Mouse (Mus musculus) adrenal gland, adult 10 weeks (tissue): ENCODE results near the gene Chfr. TPM values are rescaled to one million over a fixed set of nuclear protein-coding genes. Genes with fewer than 3 reads are reported as not detected.

Experiments
- polyA plus RNA-seq: library from polyadenylated mRNA; stranded (reverse); fragments of 350-450 nt; fragmentation: Illumina TruSeq; extraction: RNeasy Lipid Tissue Mini Kit (QIAGEN cat#74804); gene quantifications from one replicate; pipeline ENCODE4 v1.2.3, GENCODE M21; 2014; ENCODE audit warnings: low read depth, low replicate concordance

The Chfr gene
- polyA plus RNA-seq = 20.0 TPM

GRCm38 (mm10) chr5:110135293-110136086 lies at the start of gene Chfr:
TSS of gene Chfr (plus strand) at chr5:110135842.

GRCm38 (mm10) chr5:110094030-110094846 lies 41.4 kb upstream of the Chfr start, which contains the start of gene Gm35315:
TSS of gene Gm35315 (minus strand) at chr5:110094420.

GRCm38 (mm10) chr5:110099656-110100580 lies 35.7 kb upstream of the Chfr start, which contains the start of gene Plcxd1:
TSS of gene Plcxd1 (plus strand) at chr5:110099969.

GRCm38 (mm10) chr5:110107581-110108304 lies 27.9 kb upstream of the Chfr start, which contains the start of gene Gtpbp6:
TSS of gene Gtpbp6 (minus strand) at chr5:110108197.

GRCm38 (mm10) chr5:110109991-110110441 lies 25.6 kb upstream of the Chfr start, which contains the start of gene Zfp605:
TSS of gene Zfp605 (plus strand) at chr5:110110092.

GRCm38 (mm10) chr5:110176362-110177020 lies 40.8 kb downstream of the Chfr start, which contains the start of gene Golga3:
TSS of gene Golga3 (plus strand) at chr5:110176701.

Other genes starting within 250 kb of the Chfr start
- 27.5 TPM for gene Gm15446, start 212.4 kb upstream of the Chfr start, polyA plus RNA-seq
- gene Zfp932, start 139.3 kb upstream of the Chfr start, polyA plus RNA-seq = 114 TPM
- 15.3 TPM for gene Gm17655, start 63.3 kb upstream of the Chfr start, polyA plus RNA-seq
- gene Gm35315, start 41.4 kb upstream of the Chfr start, polyA plus RNA-seq = 1.6 TPM
- not detected for gene Plcxd1, start 35.9 kb upstream of the Chfr start, polyA plus RNA-seq
- not detected for gene Gtpbp6, start 27.6 kb upstream of the Chfr start, polyA plus RNA-seq
- 17.5 TPM for gene Zfp605, start 25.8 kb upstream of the Chfr start, polyA plus RNA-seq
- gene Golga3, start 40.9 kb downstream of the Chfr start, polyA plus RNA-seq = 21.9 TPM
- gene Ankle2, start 95.2 kb downstream of the Chfr start, polyA plus RNA-seq = 76.6 TPM
- gene Pgam5, start 134.1 kb downstream of the Chfr start, polyA plus RNA-seq = 46.5 TPM
- gene Pxmp2, start 150.3 kb downstream of the Chfr start, polyA plus RNA-seq = 8.0 TPM
- gene Pole, start 150.5 kb downstream of the Chfr start, polyA plus RNA-seq = 2.6 TPM
- gene P2rx2, start 207.4 kb downstream of the Chfr start, polyA plus RNA-seq = not detected
- gene Lrcol1, start 208.9 kb downstream of the Chfr start, polyA plus RNA-seq = not detected